Mouse (Mus musculus) C2C12 (cell line): Measurements from ENCODE around the gene Nckap5l. TPM values are rescaled to one million over a fixed set of nuclear protein-coding genes. Genes with fewer than 3 reads are reported as not detected.

Experiments used
- H3K27me3 ChIP-seq: one replicate; pipeline ENCODE4 v1.6.1; 2011; ENCODE audit not compliant: control insufficient read depth, insufficient read depth, insufficient read length
- H3K36me3 ChIP-seq: one replicate; pipeline ENCODE4 v1.6.1; 2011; ENCODE audit not compliant: control insufficient read depth, insufficient read depth
- H3K4me3 ChIP-seq: one replicate; pipeline ENCODE4 v1.5.1; 2011; ENCODE audit warnings: mild to moderate bottlenecking, control low read depth; ENCODE audit not compliant: poor library complexity, insufficient read depth, severe bottlenecking
- H3K79me2 ChIP-seq: one replicate; pipeline ENCODE4 v1.6.1; 2011; ENCODE audit not compliant: control insufficient read depth, insufficient read depth
- H3K79me3 ChIP-seq: one replicate; pipeline ENCODE4 v1.6.1; 2011; ENCODE audit warnings: low read depth, control low read depth
- H3ac ChIP-seq: one replicate; pipeline ENCODE3; 2011; ENCODE audit warnings: low read depth; ENCODE audit not compliant: control insufficient read depth, insufficient read length
- CEBPB ChIP-seq: IDR thresholded peaks from one replicate; pipeline ENCODE4 v1.6.1; 2011; ENCODE audit warnings: low read depth, mild to moderate bottlenecking, control low read depth, moderate library complexity
- CTCF ChIP-seq: IDR thresholded peaks from one replicate; pipeline ENCODE4 v1.5.1; 2011; ENCODE audit not compliant: control insufficient read depth, insufficient read depth, insufficient read length
- FOSL1 ChIP-seq: IDR thresholded peaks from one replicate; pipeline ENCODE4 v1.8.0; 2011; ENCODE audit warnings: mild to moderate bottlenecking, low read length; ENCODE audit not compliant: poor library complexity, insufficient read depth, severe bottlenecking
- MAX ChIP-seq: IDR thresholded peaks from one replicate; pipeline ENCODE4 v1.6.1; 2011; ENCODE audit warnings: mild to moderate bottlenecking, control low read depth
- MYOD1 ChIP-seq: IDR thresholded peaks from one replicate; pipeline ENCODE4 v1.6.1; 2011; ENCODE audit warnings: low read depth; ENCODE audit not compliant: control insufficient read depth, insufficient read length
- MYOG ChIP-seq: IDR thresholded peaks from one replicate; pipeline ENCODE4 v1.6.1; 2011; ENCODE audit not compliant: control insufficient read depth, insufficient read length; ENCODE audit errors: extremely low read depth
- USF1 ChIP-seq: IDR thresholded peaks from one replicate; pipeline ENCODE4 v1.6.1; 2011; ENCODE audit warnings: low read depth, mild to moderate bottlenecking, control low read depth, moderate library complexity
- polyA plus RNA-seq: library from polyadenylated mRNA; unstranded; fragments of >200 nt; fragmentation: generic; extraction: Trizol; gene quantifications from one replicate; pipeline ENCODE4 v1.2.1, GENCODE M21; 2012; ENCODE audit warnings: missing spikeins

Gene Nckap5l
- polyA plus RNA-seq, 1 experiment, result 17.7 TPM

- TF ChIP-seq FOSL1 (no peak), MAX (no peak), CEBPB (no peak), MYOG (no peak), CTCF (no peak), USF1 (no peak), MYOD1 (no peak)
- H3K27me3 ChIP-seq, result no peaks in the 10 kb centered on the region
- H3K79me2 ChIP-seq, result peaks cover 13% of the 10 kb centered on the region
- no peak overlapping the region for H3K4me3 ChIP-seq
- no peak overlapping the region for H3ac ChIP-seq
- H3K79me3 ChIP-seq, result peaks cover 7% of the 10 kb centered on the region
- peaks cover 5% of the 10 kb centered on the region for H3K36me3 ChIP-seq
These were observed 18.4 kb downstream of the Nckap5l start for GRCm38 (mm10) chr15:99438966-99439698.

- H3K4me3 ChIP-seq, result no peak overlapping the region
- no peak for TF ChIP-seq CTCF
- no peak for TF ChIP-seq MYOG
- TF ChIP-seq CEBPB, result no peak
- no peak for TF ChIP-seq FOSL1
- no peak for TF ChIP-seq MAX
- no peak for TF ChIP-seq MYOD1
- no peak for TF ChIP-seq USF1
- peaks cover 26% of the 10 kb centered on the region for H3K36me3 ChIP-seq
- H3K79me3 ChIP-seq, result peaks cover 7% of the 10 kb centered on the region
- no peak overlapping the region for H3ac ChIP-seq
- peaks cover 8% of the 10 kb centered on the region for H3K79me2 ChIP-seq
- H3K27me3 ChIP-seq, result no peaks in the 10 kb centered on the region
These were observed 23.6 kb downstream of the Nckap5l start for GRCm38 (mm10) chr15:99433913-99434312.

GRCm38 (mm10) chr15:99433081-99433718 lies 24.3 kb downstream of the Nckap5l start:
- Histone ChIP-seq H3K4me3 (no peak overlapping the region), H3K36me3 (peaks cover 28% of the 10 kb centered on the region), H3K27me3 (no peaks in the 10 kb centered on the region), H3ac (no peak overlapping the region), H3K79me3 (peaks cover 3% of the 10 kb centered on the region), H3K79me2 (peaks cover 6% of the 10 kb centered on the region)
- TF ChIP-seq MAX (no peak), MYOD1 (no peak), MYOG (no peak), FOSL1 (no peak), CEBPB (no peak), CTCF (no peak), USF1 (no peak)

- Histone ChIP-seq H3K79me2 (peaks cover 6% of the 10 kb centered on the region), H3K36me3 (peaks cover 40% of the 10 kb centered on the region), H3K27me3 (no peaks in the 10 kb centered on the region), H3ac (no peak overlapping the region), H3K79me3 (peaks cover 3% of the 10 kb centered on the region), H3K4me3 (no peak overlapping the region)
- TF ChIP-seq MAX (peak; percentile 42), USF1 (no peak), MYOD1 (no peak), MYOG (no peak), CTCF (no peak)
These were observed 25.6 kb downstream of the Nckap5l start for GRCm38 (mm10) chr15:99431967-99432366.

GRCm38 (mm10) chr15:99431504-99431903 lies 26.0 kb downstream of the Nckap5l start:
- Histone ChIP-seq H3K36me3 (peaks cover 43% of the 10 kb centered on the region), H3K79me2 (peaks cover 1% of the 10 kb centered on the region), H3K27me3 (no peaks in the 10 kb centered on the region), H3K79me3 (peaks cover 3% of the 10 kb centered on the region), H3ac (no peak overlapping the region), H3K4me3 (no peak overlapping the region)
- TF ChIP-seq MYOG, result no peak
- TF ChIP-seq MYOD1, result peak; percentile 69

- peaks cover 48% of the 10 kb centered on the region for H3K36me3 ChIP-seq
- H3K27me3 ChIP-seq, result no peaks in the 10 kb centered on the region
- H3K79me2 ChIP-seq, result no peaks in the 10 kb centered on the region
- TF ChIP-seq MAX, result no peak
- TF ChIP-seq MYOG, result no peak
- no peak for TF ChIP-seq FOSL1
- no peak for TF ChIP-seq CEBPB
- TF ChIP-seq MYOD1, result no peak
- TF ChIP-seq CTCF, result no peak
- no peak for TF ChIP-seq USF1
- no peak overlapping the region for H3ac ChIP-seq
- peaks cover under 1% of the 10 kb centered on the region for H3K79me3 ChIP-seq
- no peak overlapping the region for H3K4me3 ChIP-seq
These were observed 26.5 kb downstream of the Nckap5l start for GRCm38 (mm10) chr15:99431063-99431462.
